Mouse (Mus musculus): ENCODE measurements around the gene Umps.

GRCm38 (mm10) chr16:34009567-34009966, 42.7 kb upstream of the Umps start:
- TF ChIP-seq CTCF (IDR thresholded peaks at IDR 0.05; ENCODE audit: control insufficient read depth, insufficient read depth, low read length): no peak
- TF ChIP-seq POLR2A (IDR thresholded peaks at IDR 0.05; ENCODE audit: borderline replicate concordance, control insufficient read depth, low read depth, low read length): no peak
